Mouse (Mus musculus) limb, embryonic 15.5 days (tissue): ENCODE measurements at regions not wholly inside any gene's neighbourhood (a gene's known extent, or its start where the extent isn't known, plus 50 kb on each side); places are given as distances from the start of the nearest gene placed in this dataset.

Source experiments
- ATAC-seq: fragments of 200-750 bp; cut with Nextera tagmentation; 2 replicates; pipeline ENCODE4 v1.8.0; 2017; ENCODE audit warnings: low read depth, moderate TSS enrichment; ENCODE audit not compliant: insufficient number of reproducible peaks, low FRiP score, low TSS enrichment
- H3K27ac ChIP-seq: fragments of 300-500 bp; sonication (generic); 2 replicates; pipeline ENCODE4 v1.5.1; 2015; ENCODE audit warnings: moderate library complexity, mild to moderate bottlenecking, inconsistent platforms
- H3K27me3 ChIP-seq: fragments of 300-500 bp; sonication (generic); 2 replicates; pipeline ENCODE4 v1.6.1; 2015; ENCODE audit warnings: inconsistent platforms
- H3K36me3 ChIP-seq: fragments of 300-500 bp; sonication (generic); 2 replicates; pipeline ENCODE4 v1.6.1; 2015; ENCODE audit warnings: inconsistent platforms
- H3K4me1 ChIP-seq: fragments of 300-500 bp; sonication (generic); 2 replicates; pipeline ENCODE4 v1.6.1; 2015; ENCODE audit warnings: inconsistent platforms
- H3K4me2 ChIP-seq: fragments of 300-500 bp; sonication (generic); 2 replicates; pipeline ENCODE4 v1.6.1; 2015; ENCODE audit warnings: mild to moderate bottlenecking, inconsistent platforms
- H3K4me3 ChIP-seq: fragments of 300-500 bp; sonication (generic); 2 replicates; pipeline ENCODE4 v1.5.1; 2015; ENCODE audit warnings: mild to moderate bottlenecking, inconsistent platforms
- H3K9ac ChIP-seq: fragments of 300-500 bp; sonication (generic); 2 replicates; pipeline ENCODE4 v1.6.1; 2015; ENCODE audit warnings: inconsistent platforms
- H3K9me3 ChIP-seq: fragments of 300-500 bp; sonication (generic); 2 replicates; pipeline ENCODE4 v1.6.1; 2016; ENCODE audit warnings: inconsistent platforms
- whole genome bisulfite sequencing: fragments of 180-500 bp; shearing (Covaris S2); methylation state at CpG from one replicate; pipeline ENCODE4 v1.1.7; 2015; 5-methylcytosine and 5-hydroxymethylcytosine counted together

- ATAC-seq: no peak
- Histone ChIP-seq H3K4me2 (no peak overlapping the region), H3K27me3 (no peaks in the 10 kb centered on the region), H3K4me3 (no peak overlapping the region), H3K27ac (no peak overlapping the region), H3K9me3 (no peaks in the 10 kb centered on the region), H3K4me1 (no peaks in the 10 kb centered on the region), H3K9ac (no peak overlapping the region), H3K36me3 (no peaks in the 10 kb centered on the region)
- WGBS: 62% methylated on average over 8 of the region's 8 CpGs
These were observed 387.8 kb upstream of the Cdh4 start for GRCm38 (mm10) chr2:179054441-179054840.

- no peaks in the 10 kb centered on the region for H3K36me3 ChIP-seq
- no peaks in the 10 kb centered on the region for H3K4me1 ChIP-seq
- no peak overlapping the region for H3K4me2 ChIP-seq
These were observed 377.6 kb upstream of the Cdh4 start for GRCm38 (mm10) chr2:179064616-179065015.

GRCm38 (mm10) chr2:179069520-179069919 lies 372.7 kb upstream of the Cdh4 start:
- no peaks in the 10 kb centered on the region for H3K9me3 ChIP-seq
- H3K4me2 ChIP-seq: no peak overlapping the region
- peaks cover 3% of the 10 kb centered on the region; the same call in 1 of the 2 replicates for H3K27me3 ChIP-seq
- H3K4me1 ChIP-seq: no peaks in the 10 kb centered on the region
- 62% methylated on average over 6 of the region's 6 CpGs for WGBS
- no peak overlapping the region for H3K9ac ChIP-seq
- no peak for ATAC-seq
- no peak overlapping the region for H3K4me3 ChIP-seq
- no peaks in the 10 kb centered on the region for H3K36me3 ChIP-seq
- no peak overlapping the region for H3K27ac ChIP-seq

More at GRCm38 (mm10) chr2:179064616-179065015, 377.6 kb upstream of the Cdh4 start:
- H3K9ac ChIP-seq: no peak overlapping the region
- H3K27me3 ChIP-seq: no peaks in the 10 kb centered on the region
- H3K9me3 ChIP-seq: no peaks in the 10 kb centered on the region
- 31% methylated on average over 8 of the region's 8 CpGs for WGBS
- H3K4me3 ChIP-seq: no peak overlapping the region
- no peak overlapping the region for H3K27ac ChIP-seq
- ATAC-seq: no peak

GRCm38 (mm10) chr2:179070346-179070745 lies 371.9 kb upstream of the Cdh4 start:
- no peak for ATAC-seq
- no peak overlapping the region for H3K9ac ChIP-seq
- WGBS: 59% methylated on average over 1 of the region's 1 CpGs
- no peaks in the 10 kb centered on the region for H3K36me3 ChIP-seq
- no peak overlapping the region for H3K4me3 ChIP-seq
- H3K4me1 ChIP-seq: no peaks in the 10 kb centered on the region
- H3K27ac ChIP-seq: no peak overlapping the region
- no peak overlapping the region for H3K4me2 ChIP-seq
- H3K9me3 ChIP-seq: no peaks in the 10 kb centered on the region
- peaks cover 3% of the 10 kb centered on the region; the same call in 1 of the 2 replicates for H3K27me3 ChIP-seq

- H3K4me2 ChIP-seq: no peak overlapping the region
- H3K4me1 ChIP-seq: peaks cover 11% of the 10 kb centered on the region
- H3K36me3 ChIP-seq: no peaks in the 10 kb centered on the region
- ATAC-seq: no peak
- H3K9me3 ChIP-seq: no peaks in the 10 kb centered on the region
- no peak overlapping the region for H3K9ac ChIP-seq
- no peak overlapping the region for H3K4me3 ChIP-seq
- 67% methylated on average over 13 of the region's 13 CpGs for WGBS
- H3K27me3 ChIP-seq: no peaks in the 10 kb centered on the region
- no peak overlapping the region for H3K27ac ChIP-seq
These were observed 361.6 kb upstream of the Cdh4 start for GRCm38 (mm10) chr2:179080462-179081274.

GRCm38 (mm10) chr2:179086915-179087314 lies 355.3 kb upstream of the Cdh4 start:
- no peak for ATAC-seq
- Histone ChIP-seq H3K4me1 (no peaks in the 10 kb centered on the region), H3K4me3 (no peak overlapping the region), H3K9me3 (no peaks in the 10 kb centered on the region), H3K4me2 (no peak overlapping the region), H3K27me3 (no peaks in the 10 kb centered on the region), H3K9ac (no peak overlapping the region), H3K36me3 (no peaks in the 10 kb centered on the region), H3K27ac (no peak overlapping the region)
- 68% methylated on average over 9 of the region's 9 CpGs for WGBS

GRCm38 (mm10) chr2:179091480-179091879 lies 350.8 kb upstream of the Cdh4 start:
- H3K27me3 ChIP-seq: no peaks in the 10 kb centered on the region
- H3K36me3 ChIP-seq: no peaks in the 10 kb centered on the region
- 68% methylated on average over 3 of the region's 3 CpGs for WGBS
- H3K27ac ChIP-seq: no peak overlapping the region
- no peaks in the 10 kb centered on the region for H3K4me1 ChIP-seq
- H3K4me3 ChIP-seq: no peak overlapping the region
- no peak for ATAC-seq
- no peaks in the 10 kb centered on the region for H3K9me3 ChIP-seq
- H3K4me2 ChIP-seq: no peak overlapping the region
- no peak overlapping the region for H3K9ac ChIP-seq

GRCm38 (mm10) chr2:179093996-179094395 lies 348.2 kb upstream of the Cdh4 start:
- Histone ChIP-seq H3K9ac (no peak overlapping the region), H3K27ac (no peak overlapping the region), H3K36me3 (no peaks in the 10 kb centered on the region), H3K27me3 (no peaks in the 10 kb centered on the region), H3K4me1 (no peaks in the 10 kb centered on the region), H3K9me3 (no peaks in the 10 kb centered on the region), H3K4me2 (no peak overlapping the region), H3K4me3 (no peak overlapping the region)
- WGBS: 82% methylated on average over 11 of the region's 11 CpGs
- no peak for ATAC-seq

- no peak overlapping the region for H3K9ac ChIP-seq
- no peak for ATAC-seq
These were observed 346.2 kb upstream of the Cdh4 start for GRCm38 (mm10) chr2:179095981-179096380.

GRCm38 (mm10) chr2:179096861-179097260 lies 345.4 kb upstream of the Cdh4 start:
- ATAC-seq: no peak
- no peaks in the 10 kb centered on the region for H3K4me1 ChIP-seq
- no peak overlapping the region for H3K9ac ChIP-seq
- H3K36me3 ChIP-seq: no peaks in the 10 kb centered on the region
- H3K27ac ChIP-seq: no peak overlapping the region
- H3K4me3 ChIP-seq: no peak overlapping the region
- WGBS: 81% methylated on average over 4 of the region's 4 CpGs
- no peaks in the 10 kb centered on the region for H3K27me3 ChIP-seq
- no peaks in the 10 kb centered on the region for H3K9me3 ChIP-seq
- no peak overlapping the region for H3K4me2 ChIP-seq

More at GRCm38 (mm10) chr2:179095981-179096380, 346.2 kb upstream of the Cdh4 start:
- no peaks in the 10 kb centered on the region for H3K9me3 ChIP-seq
- H3K36me3 ChIP-seq: no peaks in the 10 kb centered on the region
- no peaks in the 10 kb centered on the region for H3K4me1 ChIP-seq
- no peak overlapping the region for H3K4me3 ChIP-seq
- no peak overlapping the region for H3K27ac ChIP-seq
- H3K4me2 ChIP-seq: no peak overlapping the region
- no peaks in the 10 kb centered on the region for H3K27me3 ChIP-seq
- 83% methylated on average over 3 of the region's 3 CpGs for WGBS

- Histone ChIP-seq H3K27ac (no peak overlapping the region), H3K36me3 (no peaks in the 10 kb centered on the region), H3K27me3 (no peaks in the 10 kb centered on the region), H3K4me3 (no peak overlapping the region), H3K9ac (no peak overlapping the region), H3K4me2 (no peak overlapping the region), H3K9me3 (no peaks in the 10 kb centered on the region), H3K4me1 (no peaks in the 10 kb centered on the region)
- 85% methylated on average over 1 of the region's 1 CpGs for WGBS
- no peak for ATAC-seq
These were observed 342.4 kb upstream of the Cdh4 start for GRCm38 (mm10) chr2:179099783-179100182.

- Histone ChIP-seq H3K4me3 (no peak overlapping the region), H3K27ac (no peak overlapping the region), H3K4me2 (no peak overlapping the region), H3K4me1 (no peaks in the 10 kb centered on the region), H3K36me3 (no peaks in the 10 kb centered on the region), H3K27me3 (no peaks in the 10 kb centered on the region), H3K9me3 (no peaks in the 10 kb centered on the region), H3K9ac (no peak overlapping the region)
- 65% methylated on average over 1 of the region's 1 CpGs for WGBS
- ATAC-seq: no peak
These were observed 339.1 kb upstream of the Cdh4 start for GRCm38 (mm10) chr2:179103114-179103513.
